Mouse (Mus musculus): ENCODE measurements at regions not wholly inside any gene's neighbourhood (a gene's known extent, or its start where the extent isn't known, plus 50 kb on each side); places are given as distances from the start of the nearest gene placed in this dataset.

- TF ChIP-seq POLR2A (IDR thresholded peaks at IDR 0.05; ENCODE audit: insufficient read depth, low read depth, low read length), result no peak
- TF ChIP-seq EP300 (IDR thresholded peaks at IDR 0.05; ENCODE audit: insufficient read depth, low read depth, low read length), result no peak
- TF ChIP-seq CTCF (IDR thresholded peaks at IDR 0.05), result no peak
Measured at GRCm38 (mm10) chr9:86231692-86232091, 233.1 kb downstream of the Ube2cbp start.

Measured in heart, adult 2 months (tissue).